Mouse (Mus musculus): ENCODE results near the gene Ypel5.

The Ypel5 gene

GRCm38 (mm10) chr17:72844393-72844792 lies 8.1 kb downstream of the Ypel5 start:
- DNase-seq (ENCODE audit: low read depth, low spot score) = no peak

GRCm38 (mm10) chr17:72844949-72845490 lies 8.8 kb downstream of the Ypel5 start:
- DNase-seq (ENCODE audit: low read depth, low spot score) = no peak

GRCm38 (mm10) chr17:72845521-72845920 lies 9.3 kb downstream of the Ypel5 start:
- DNase-seq (ENCODE audit: low read depth, low spot score) = no peak

GRCm38 (mm10) chr17:72855298-72855697 lies 19.0 kb downstream of the Ypel5 start:
- DNase-seq (ENCODE audit: low read depth, low spot score) = peak; percentile 29

- DNase-seq (ENCODE audit: low read depth, low spot score) = peak; percentile 85
Observed at GRCm38 (mm10) chr17:72857677-72858633, 21.7 kb downstream of the Ypel5 start.

GRCm38 (mm10) chr17:72863226-72863625 lies 27.0 kb downstream of the Ypel5 start:
- DNase-seq (ENCODE audit: low read depth, low spot score) = peak; percentile 63

- DNase-seq (ENCODE audit: low read depth, low spot score) = no peak
Observed at GRCm38 (mm10) chr17:72866624-72867245, 30.5 kb downstream of the Ypel5 start.

GRCm38 (mm10) chr17:72868181-72868580 lies 31.9 kb downstream of the Ypel5 start:
- DNase-seq (ENCODE audit: low read depth, low spot score) = no peak

- DNase-seq (ENCODE audit: low read depth, low spot score) = no peak
Observed at GRCm38 (mm10) chr17:72878979-72879378, 42.7 kb downstream of the Ypel5 start.

- no peak for DNase-seq (ENCODE audit: low read depth, low spot score)
Observed at GRCm38 (mm10) chr17:72880156-72880555, 43.9 kb downstream of the Ypel5 start.

- no peak for DNase-seq (ENCODE audit: low read depth, low spot score)
Observed at GRCm38 (mm10) chr17:72881051-72881450, 44.8 kb downstream of the Ypel5 start.

GRCm38 (mm10) chr17:72881804-72882203 lies 45.6 kb downstream of the Ypel5 start:
- DNase-seq (ENCODE audit: low read depth, low spot score) = no peak

GRCm38 (mm10) chr17:72889556-72890397 lies 53.5 kb downstream of the Ypel5 start:
- peak; percentile 82 for DNase-seq (ENCODE audit: low read depth, low spot score)

- no peak for DNase-seq (ENCODE audit: low read depth, low spot score)
Observed at GRCm38 (mm10) chr17:72890398-72890898, 54.2 kb downstream of the Ypel5 start.

- DNase-seq (ENCODE audit: low read depth, low spot score) = no peak
Observed at GRCm38 (mm10) chr17:72891556-72891955, 55.3 kb downstream of the Ypel5 start.

- DNase-seq (ENCODE audit: low read depth, low spot score) = no peak
Observed at GRCm38 (mm10) chr17:72895506-72895905, 59.3 kb downstream of the Ypel5 start.

GRCm38 (mm10) chr17:72897076-72897475 lies 60.8 kb downstream of the Ypel5 start:
- no peak for DNase-seq (ENCODE audit: low read depth, low spot score)

- peak; percentile 59 for DNase-seq (ENCODE audit: low read depth, low spot score)
Observed at GRCm38 (mm10) chr17:72897961-72898360, 61.7 kb downstream of the Ypel5 start.

GRCm38 (mm10) chr17:72898775-72899174 lies 62.5 kb downstream of the Ypel5 start:
- no peak for DNase-seq (ENCODE audit: low read depth, low spot score)
